Mouse (Mus musculus) embryonic facial prominence, embryonic 15.5 days (tissue): ENCODE results near the gene Irf3. TPM values are rescaled to one million over a fixed set of nuclear protein-coding genes. Genes with fewer than 3 reads are reported as not detected.
A peak's percentile ranks its signal among the peaks of the same experiment; 100 is the strongest.

ENCODE experiments used
- ATAC-seq: fragments of 200-750 bp; cut with Nextera tagmentation; 2 replicates; pipeline ENCODE4 v1.8.0; 2017; ENCODE audit warnings: low read depth, moderate TSS enrichment; ENCODE audit not compliant: insufficient number of reproducible peaks, low FRiP score, low TSS enrichment
- H3K27ac ChIP-seq: fragments of 300-500 bp; sonication (generic); replicated peaks from 2 replicates; pipeline ENCODE4 v1.5.1; 2015; ENCODE audit warnings: mild to moderate bottlenecking, inconsistent platforms
- H3K27me3 ChIP-seq: fragments of 300-500 bp; sonication (generic); 2 replicates; pipeline ENCODE4 v1.6.1; 2015; ENCODE audit warnings: inconsistent platforms
- H3K36me3 ChIP-seq: fragments of 300-500 bp; sonication (generic); 2 replicates; pipeline ENCODE4 v1.6.1; 2015; ENCODE audit warnings: mild to moderate bottlenecking, inconsistent platforms
- H3K4me1 ChIP-seq: fragments of 300-500 bp; sonication (generic); 2 replicates; pipeline ENCODE4 v1.6.1; 2015; ENCODE audit warnings: inconsistent platforms
- H3K4me2 ChIP-seq: fragments of 300-500 bp; sonication (generic); replicated peaks from 2 replicates; pipeline ENCODE4 v1.6.1; 2015; ENCODE audit warnings: mild to moderate bottlenecking, inconsistent platforms
- H3K4me3 ChIP-seq: fragments of 300-500 bp; sonication (generic); replicated peaks from 2 replicates; pipeline ENCODE4 v1.5.1; 2015; ENCODE audit warnings: mild to moderate bottlenecking, inconsistent platforms
- H3K9ac ChIP-seq: fragments of 300-500 bp; sonication (generic); 2 replicates; pipeline ENCODE4 v1.6.1; 2015; ENCODE audit warnings: inconsistent platforms
- H3K9me3 ChIP-seq: fragments of 300-500 bp; sonication (generic); replicated peaks from 2 replicates; pipeline ENCODE4 v1.6.1; 2016; ENCODE audit warnings: inconsistent platforms
- WGBS: fragments of 180-500 bp; shearing (Covaris S2); methylation state at CpG from one replicate; pipeline ENCODE4 v1.1.7; 2015; 5-methylcytosine and 5-hydroxymethylcytosine counted together
- polyA plus RNA-seq: library from polyadenylated mRNA; unstranded; fragments of >200 nt; fragmentation: Nextera tagmentation; extraction: Ambion mirVana; gene quantifications from 2 replicates; pipeline ENCODE4 v1.2.1, GENCODE M21; 2015

Gene Irf3
- polyA plus RNA-seq, 1 experiment from 2014 or later, result 110 TPM

GRCm38 (mm10) chr7:45008411-45008810 lies 11.0 kb downstream of the Irf3 start:
- H3K9me3 ChIP-seq, result no peaks in the 10 kb centered on the region
- H3K4me3 ChIP-seq, result no peak overlapping the region
- no peak overlapping the region for H3K27ac ChIP-seq
- peaks cover 96% of the 10 kb centered on the region for H3K36me3 ChIP-seq
- no peaks in the 10 kb centered on the region for H3K27me3 ChIP-seq
- H3K4me2 ChIP-seq, result no peak overlapping the region
- ATAC-seq, result no peak
- no peak overlapping the region for H3K9ac ChIP-seq
- H3K4me1 ChIP-seq, result 0 out of 2 replicates have a peak, but pooled peaks cover under 1% of the 10 kb centered on the region
- WGBS, result 91% methylated on average over 19 of the region's 19 CpGs

GRCm38 (mm10) chr7:45012011-45012410 lies 14.6 kb downstream of the Irf3 start:
- Histone ChIP-seq H3K4me1 (peaks cover 21% of the 10 kb centered on the region), H3K9me3 (no peaks in the 10 kb centered on the region), H3K27ac (no peak overlapping the region), H3K4me3 (no peak overlapping the region), H3K9ac (no peak overlapping the region), H3K4me2 (no peak overlapping the region), H3K36me3 (peaks cover 65% of the 10 kb centered on the region), H3K27me3 (no peaks in the 10 kb centered on the region)
- WGBS, result 94% methylated on average over 6 of the region's 6 CpGs
- no peak for ATAC-seq

GRCm38 (mm10) chr7:45012824-45013223 lies 15.4 kb downstream of the Irf3 start:
- Histone ChIP-seq H3K4me2 (no peak overlapping the region), H3K36me3 (peaks cover 57% of the 10 kb centered on the region), H3K27ac (no peak overlapping the region), H3K4me1 (peaks cover 24% of the 10 kb centered on the region), H3K27me3 (no peaks in the 10 kb centered on the region), H3K4me3 (no peak overlapping the region), H3K9me3 (no peaks in the 10 kb centered on the region), H3K9ac (no peak overlapping the region)
- 82% methylated on average over 4 of the region's 4 CpGs for WGBS
- ATAC-seq, result no peak

GRCm38 (mm10) chr7:45013366-45014095 lies 16.1 kb downstream of the Irf3 start:
- H3K27ac ChIP-seq, result no peak overlapping the region
- no peak overlapping the region for H3K4me2 ChIP-seq
- no peak for ATAC-seq
- no peak overlapping the region for H3K4me3 ChIP-seq
- 93% methylated on average over 16 of the region's 16 CpGs for WGBS
- peaks cover 50% of the 10 kb centered on the region for H3K36me3 ChIP-seq
- peaks cover 31% of the 10 kb centered on the region for H3K4me1 ChIP-seq
- H3K27me3 ChIP-seq, result no peaks in the 10 kb centered on the region
- H3K9ac ChIP-seq, result no peak overlapping the region
- H3K9me3 ChIP-seq, result no peaks in the 10 kb centered on the region

- H3K36me3 ChIP-seq, result peaks cover 45% of the 10 kb centered on the region
- H3K4me3 ChIP-seq, result no peak overlapping the region; the same call in 1 of the 2 replicates
- H3K27me3 ChIP-seq, result no peaks in the 10 kb centered on the region
- H3K9me3 ChIP-seq, result no peaks in the 10 kb centered on the region
- WGBS, result 92% methylated on average over 3 of the region's 3 CpGs
- peaks cover 37% of the 10 kb centered on the region for H3K4me1 ChIP-seq
- H3K27ac ChIP-seq, result no peak overlapping the region
- no peak for ATAC-seq
- no peak overlapping the region for H3K4me2 ChIP-seq
- peak overlapping the region; percentile 91; the same call in 1 of the 2 replicates for H3K9ac ChIP-seq
Observed at GRCm38 (mm10) chr7:45014096-45014451, 16.6 kb downstream of the Irf3 start.

GRCm38 (mm10) chr7:45015344-45015956 lies 18.0 kb downstream of the Irf3 start:
- peaks cover 31% of the 10 kb centered on the region for H3K36me3 ChIP-seq
- WGBS, result under 1% methylated on average over 20 of the region's 20 CpGs
- H3K4me1 ChIP-seq, result peaks cover 43% of the 10 kb centered on the region
- no peak for ATAC-seq
- H3K4me3 ChIP-seq, result peak overlapping the region; percentile 85
- peak overlapping the region; percentile 60 for H3K4me2 ChIP-seq
- peak overlapping the region; percentile 91 for H3K9ac ChIP-seq
- no peaks in the 10 kb centered on the region for H3K27me3 ChIP-seq
- H3K27ac ChIP-seq, result peak overlapping the region; percentile 88
- H3K9me3 ChIP-seq, result no peaks in the 10 kb centered on the region

- peak within 1 kb of the TSS; percentile 99 for H3K27ac ChIP-seq
- H3K9ac ChIP-seq, result peak within 1 kb of the TSS; percentile 91
- peak within 1 kb of the TSS; percentile 85 for H3K4me3 ChIP-seq
- no peaks in the 10 kb centered on the region for H3K27me3 ChIP-seq
- peaks cover 26% of the 10 kb centered on the region for H3K36me3 ChIP-seq
- ATAC-seq, result peak; percentile 91
- under 1% methylated on average over 63 of the region's 69 CpGs for WGBS
- peak within 1 kb of the TSS; percentile 87 for H3K4me2 ChIP-seq
- H3K4me1 ChIP-seq, result peaks cover 43% of the 10 kb centered on the region
- H3K9me3 ChIP-seq, result no peaks in the 10 kb centered on the region
Observed at GRCm38 (mm10) chr7:45015957-45016612, 18.6 kb downstream of the Irf3 start, which contains the start of gene Scaf1. Gene Scaf1 (minus strand): TSS chr7:45016363.

- peak overlapping the region; percentile 35 for H3K9ac ChIP-seq
- WGBS, result 0% methylated on average over 4 of the region's 4 CpGs
Observed at GRCm38 (mm10) chr7:45016761-45017160, 19.3 kb downstream of the Irf3 start.

GRCm38 (mm10) chr7:45017242-45018061 lies 20.0 kb downstream of the Irf3 start, which contains the start of gene Rras:
Gene Rras (plus strand): TSS chr7:45017961.
- Histone ChIP-seq H3K4me3 (peak within 1 kb of the TSS; percentile 85), H3K9ac (peak within 1 kb of the TSS; percentile 62), H3K4me2 (peak within 1 kb of the TSS; percentile 87), H3K9me3 (no peaks in the 10 kb centered on the region), H3K4me1 (peaks cover 43% of the 10 kb centered on the region), H3K27me3 (no peaks in the 10 kb centered on the region), H3K27ac (peak within 1 kb of the TSS; percentile 99), H3K36me3 (peaks cover 13% of the 10 kb centered on the region)
- WGBS, result under 1% methylated on average over 36 of the region's 36 CpGs
- ATAC-seq, result peak; percentile 92

More at GRCm38 (mm10) chr7:45016761-45017160, 19.3 kb downstream of the Irf3 start:
- Histone ChIP-seq H3K4me3 (peak overlapping the region; percentile 85), H3K4me1 (peaks cover 43% of the 10 kb centered on the region), H3K4me2 (peak overlapping the region; percentile 87), H3K27ac (peak overlapping the region; percentile 99), H3K36me3 (peaks cover 20% of the 10 kb centered on the region), H3K9me3 (no peaks in the 10 kb centered on the region), H3K27me3 (no peaks in the 10 kb centered on the region)
- ATAC-seq, result no peak

- H3K36me3 ChIP-seq, result no peaks in the 10 kb centered on the region
- no peaks in the 10 kb centered on the region for H3K27me3 ChIP-seq
- peak overlapping the region; percentile 87 for H3K4me2 ChIP-seq
- no peak for ATAC-seq
- H3K9ac ChIP-seq, result no peak overlapping the region
- no peaks in the 10 kb centered on the region for H3K9me3 ChIP-seq
- peak overlapping the region; percentile 99 for H3K27ac ChIP-seq
- H3K4me3 ChIP-seq, result peak overlapping the region; percentile 85
- WGBS, result 30% methylated on average over 8 of the region's 8 CpGs
- peaks cover 35% of the 10 kb centered on the region for H3K4me1 ChIP-seq
Observed at GRCm38 (mm10) chr7:45019031-45019571, 21.7 kb downstream of the Irf3 start.
